Mouse (Mus musculus): Measurements from ENCODE around the gene Lypd4. TPM values are rescaled to one million over a fixed set of nuclear protein-coding genes. Genes with fewer than 3 reads are reported as not detected.
"Not testable (repeated sequence)": the region's sequence is repeated elsewhere in the genome, so short reads cannot be mapped to it uniquely, and the experiment has no call there.

The Lypd4 gene
- polyA plus RNA-seq, 1 experiment from 2014 or later: not detected

- Histone ChIP-seq H3K9me3 (no peaks in the 10 kb centered on the region), H3K4me3 (no peak overlapping the region), H3K27ac (replicated peaks) (no peak overlapping the region), H3K4me1 (0 out of 2 replicates have a peak, but pooled peaks cover 3% of the 10 kb centered on the region), H3K9ac (replicated peaks) (no peak overlapping the region), H3K4me2 (replicated peaks) (no peak overlapping the region), H3K27me3 (no peaks in the 10 kb centered on the region), H3K36me3 (no peaks in the 10 kb centered on the region)
- WGBS: 84% methylated on average over 5 of the region's 5 CpGs
- no peak for ATAC-seq (replicated peaks)
Observed at GRCm38 (mm10) chr7:24897959-24898358, 28.2 kb upstream of the Lypd4 start.

- Histone ChIP-seq H3K27ac (replicated peaks) (no peak within 1 kb of the TSS), H3K9me3 (no peaks in the 10 kb centered on the region), H3K36me3 (no peaks in the 10 kb centered on the region), H3K27me3 (no peaks in the 10 kb centered on the region), H3K9ac (replicated peaks) (no peak within 1 kb of the TSS), H3K4me3 (no peak within 1 kb of the TSS), H3K4me1 (no peaks in the 10 kb centered on the region), H3K4me2 (replicated peaks) (no peak within 1 kb of the TSS)
- 83% methylated on average over 12 of the region's 12 CpGs for WGBS
- ATAC-seq (replicated peaks): no peak
Observed at GRCm38 (mm10) chr7:24897224-24897623, 27.5 kb upstream of the Lypd4 start, which contains the start of gene Cd79a. Cd79a (plus strand) TSS chr7:24897381.

DNA sequence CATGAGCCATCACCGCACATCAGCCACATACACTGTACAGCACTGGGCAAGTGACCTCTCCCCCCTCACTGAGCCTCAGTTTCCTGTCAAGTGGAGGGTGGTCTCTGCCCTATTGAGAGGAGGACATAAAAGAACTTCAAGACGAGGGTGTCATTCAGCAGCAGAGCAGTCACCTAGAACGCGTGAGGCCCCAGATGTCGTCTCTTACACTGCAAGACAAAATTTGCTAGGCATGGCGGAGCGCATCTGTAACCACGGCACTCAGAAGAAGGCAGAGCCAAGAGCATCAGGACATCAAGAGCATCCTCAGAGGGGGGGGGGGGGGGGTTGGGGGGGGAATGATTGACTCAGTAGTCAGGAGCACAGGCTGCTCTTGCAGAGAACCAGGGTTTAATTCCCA is 26.5 kb upstream of the Lypd4 start:
- Histone ChIP-seq H3K4me3 (no peak overlapping the region), H3K4me1 (no peaks in the 10 kb centered on the region), H3K9me3 (no peaks in the 10 kb centered on the region), H3K4me2 (replicated peaks) (no peak overlapping the region), H3K36me3 (peaks cover 1% of the 10 kb centered on the region; the same call in 1 of the 2 replicates), H3K27me3 (no peaks in the 10 kb centered on the region), H3K27ac (replicated peaks) (no peak overlapping the region), H3K9ac (replicated peaks) (no peak overlapping the region)
- ATAC-seq (replicated peaks): no peak
- WGBS: 74% methylated on average over 8 of the region's 8 CpGs

DNA sequence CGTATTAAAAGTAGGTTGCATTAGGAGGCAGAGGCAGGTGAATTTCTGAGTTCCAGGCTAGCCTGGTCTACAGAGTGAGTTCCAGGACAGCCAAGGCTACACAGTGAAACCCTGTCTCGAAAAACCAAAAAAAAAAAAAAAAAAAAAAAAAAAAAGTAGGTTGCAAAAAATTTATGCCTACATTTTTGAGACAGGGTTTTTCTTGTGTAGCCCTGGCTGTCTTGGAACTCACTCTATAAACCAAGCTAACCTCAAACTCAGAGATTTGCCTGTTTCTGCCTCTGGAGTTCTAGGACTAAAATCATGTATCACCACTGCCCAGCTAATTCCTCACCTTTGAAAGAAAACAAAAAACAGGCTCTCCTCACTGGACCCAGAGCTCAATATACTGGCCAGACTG is 26.0 kb upstream of the Lypd4 start:
- not testable (repeated sequence) for ATAC-seq (replicated peaks); H3K4me3 ChIP-seq; H3K4me1 ChIP-seq; H3K9ac ChIP-seq (replicated peaks); H3K27me3 ChIP-seq; H3K36me3 ChIP-seq; H3K4me2 ChIP-seq (replicated peaks); H3K9me3 ChIP-seq; H3K27ac ChIP-seq (replicated peaks)
- WGBS: 92% methylated on average over 2 of the region's 2 CpGs

GRCm38 (mm10) chr7:24892125-24892583 is 22.4 kb upstream of the Lypd4 start:
- H3K4me3 ChIP-seq: no peak overlapping the region
- WGBS: 82% methylated on average over 2 of the region's 2 CpGs
- H3K27ac ChIP-seq (replicated peaks): no peak overlapping the region
- no peak for ATAC-seq (replicated peaks)
- H3K27me3 ChIP-seq: no peaks in the 10 kb centered on the region
- peaks cover 7% of the 10 kb centered on the region for H3K4me1 ChIP-seq
- H3K36me3 ChIP-seq: peaks cover 36% of the 10 kb centered on the region
- no peak overlapping the region for H3K4me2 ChIP-seq (replicated peaks)
- no peaks in the 10 kb centered on the region for H3K9me3 ChIP-seq
- no peak overlapping the region for H3K9ac ChIP-seq (replicated peaks)

DNA sequence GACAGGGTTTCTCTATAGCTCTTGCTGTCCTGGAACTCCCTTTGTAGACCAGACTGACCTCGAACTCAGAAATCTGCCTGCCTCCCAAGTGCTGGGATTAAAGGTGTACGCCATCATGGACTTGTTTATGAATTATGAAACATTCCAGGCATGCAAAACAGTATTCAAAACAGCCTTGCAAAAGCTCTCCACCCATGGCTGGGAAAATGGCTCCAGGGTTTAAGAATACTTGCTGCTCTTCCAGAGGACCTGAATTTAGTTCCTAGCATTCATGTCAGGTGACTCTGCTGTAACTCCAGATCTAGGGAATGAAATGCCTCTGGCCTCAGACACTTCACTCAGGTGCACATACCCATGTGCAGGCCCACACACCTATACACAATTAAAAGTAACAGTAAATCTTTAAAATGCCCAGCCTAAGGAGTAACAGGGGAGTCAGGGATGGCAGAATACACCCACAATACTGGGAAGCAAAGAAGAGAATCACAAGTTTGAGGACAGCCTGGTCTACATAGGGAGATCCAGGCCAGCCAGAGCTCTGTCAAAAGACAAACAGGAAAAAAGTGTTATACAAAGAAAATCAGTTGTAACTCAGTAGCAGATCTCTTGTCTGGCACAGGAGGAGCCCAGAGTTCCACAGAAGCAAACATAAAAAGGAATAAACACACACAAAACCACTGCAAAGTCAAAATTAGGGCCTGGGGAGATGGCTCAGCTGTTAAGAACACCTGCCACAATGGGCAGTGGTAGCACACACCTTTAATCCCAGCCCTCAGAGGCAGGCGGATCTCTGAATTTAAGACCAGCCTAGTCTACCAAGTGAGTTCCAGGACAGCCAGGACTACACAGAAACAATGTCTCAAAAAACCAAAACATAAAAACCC is 21.7 kb upstream of the Lypd4 start:
- no peak for ATAC-seq (replicated peaks)
- no peak overlapping the region for H3K9ac ChIP-seq (replicated peaks)
- no peaks in the 10 kb centered on the region for H3K9me3 ChIP-seq
- no peak overlapping the region for H3K4me3 ChIP-seq
- no peak overlapping the region for H3K27ac ChIP-seq (replicated peaks)
- H3K4me2 ChIP-seq (replicated peaks): no peak overlapping the region
- H3K27me3 ChIP-seq: no peaks in the 10 kb centered on the region
- WGBS: 77% methylated on average over 3 of the region's 3 CpGs
- H3K36me3 ChIP-seq: peaks cover 43% of the 10 kb centered on the region
- H3K4me1 ChIP-seq: peaks cover 14% of the 10 kb centered on the region

DNA sequence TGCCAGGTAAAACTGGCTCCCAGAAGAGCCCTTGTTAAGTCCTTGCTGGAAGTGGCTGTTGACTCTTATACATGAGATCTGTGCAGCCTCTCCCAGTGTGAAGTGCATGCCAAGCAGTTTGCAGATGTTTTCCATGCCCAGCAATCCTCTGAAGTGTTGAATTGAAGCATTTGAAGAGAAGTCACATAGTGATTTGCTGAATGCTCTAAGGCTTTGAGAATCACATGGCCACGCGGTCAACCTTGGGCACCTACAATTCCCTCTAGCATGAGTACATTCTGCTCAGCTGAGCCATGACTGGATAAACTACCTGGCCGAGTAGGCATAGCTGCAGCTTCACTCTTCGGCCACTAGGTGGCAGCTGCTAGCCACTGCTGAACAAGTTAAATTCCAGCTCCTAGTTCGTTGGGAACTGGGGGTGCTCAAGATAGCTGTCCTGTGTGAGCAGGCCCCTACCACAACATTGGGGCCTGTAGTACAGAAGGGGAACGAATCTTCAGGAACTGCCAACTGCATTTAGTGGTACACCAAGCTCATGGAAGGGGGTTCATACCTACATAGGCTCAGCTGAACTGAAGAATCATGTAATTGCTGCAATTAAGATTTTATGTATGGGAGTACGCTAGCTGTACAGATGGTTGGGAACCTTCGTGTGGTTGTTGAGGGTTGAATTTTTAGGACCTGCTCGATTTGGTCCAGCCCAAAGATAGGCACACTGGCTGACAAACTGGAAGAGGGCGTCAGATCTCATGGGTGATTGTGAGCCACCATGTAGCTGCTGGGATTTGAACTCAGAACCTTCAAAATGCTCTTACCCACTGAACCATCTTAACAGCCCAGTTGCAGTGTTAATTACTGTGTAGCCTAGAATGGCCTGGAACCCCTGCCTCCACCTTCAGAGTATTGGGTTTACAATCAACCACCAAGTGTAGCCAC is 20.8 kb upstream of the Lypd4 start:
- Histone ChIP-seq H3K27me3 (no peaks in the 10 kb centered on the region), H3K4me2 (replicated peaks) (no peak overlapping the region), H3K9me3 (no peaks in the 10 kb centered on the region), H3K4me1 (peaks cover 23% of the 10 kb centered on the region), H3K9ac (replicated peaks) (no peak overlapping the region), H3K36me3 (peaks cover 49% of the 10 kb centered on the region), H3K27ac (replicated peaks) (no peak overlapping the region), H3K4me3 (no peak overlapping the region)
- ATAC-seq (replicated peaks): peak; percentile 67
- 32% methylated on average over 10 of the region's 10 CpGs for WGBS

GRCm38 (mm10) chr7:24889431-24890220 is 19.9 kb upstream of the Lypd4 start:
- no peak overlapping the region for H3K27ac ChIP-seq (replicated peaks)
- WGBS: 75% methylated on average over 6 of the region's 6 CpGs

DNA sequence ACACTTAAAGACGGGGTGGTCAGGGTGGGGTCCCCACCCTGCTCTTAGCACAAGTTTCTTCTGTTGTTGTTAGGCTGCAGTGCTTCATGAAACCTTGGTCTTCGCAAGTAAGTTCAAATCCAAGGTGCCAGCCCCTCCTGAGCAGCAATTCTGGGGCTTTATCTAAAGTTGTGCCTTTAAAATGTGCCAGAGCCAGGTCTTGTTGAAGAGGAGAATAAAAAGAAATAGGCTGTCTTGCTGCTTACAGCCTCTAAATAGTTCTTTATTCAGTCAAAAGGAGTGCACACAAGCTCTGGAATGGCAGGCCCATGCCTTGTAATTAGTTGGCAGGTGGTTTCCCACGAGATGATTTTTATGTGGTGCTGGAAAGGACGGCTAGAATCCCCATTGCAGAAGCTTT is 17.4 kb upstream of the Lypd4 start:
- Histone ChIP-seq H3K27ac (replicated peaks) (no peak overlapping the region), H3K27me3 (no peaks in the 10 kb centered on the region), H3K4me1 (peaks cover 29% of the 10 kb centered on the region), H3K36me3 (peaks cover 49% of the 10 kb centered on the region), H3K4me3 (no peak overlapping the region), H3K9ac (replicated peaks) (peak overlapping the region; percentile 14; the same call in 1 of the 2 replicates), H3K9me3 (no peaks in the 10 kb centered on the region), H3K4me2 (replicated peaks) (no peak overlapping the region)
- WGBS: 49% methylated on average over 4 of the region's 4 CpGs
- ATAC-seq (replicated peaks): no peak

More at GRCm38 (mm10) chr7:24889431-24890220, 19.9 kb upstream of the Lypd4 start:
- no peaks in the 10 kb centered on the region for H3K27me3 ChIP-seq
- no peak overlapping the region for H3K9ac ChIP-seq (replicated peaks)
- no peak overlapping the region for H3K4me2 ChIP-seq (replicated peaks)
- no peak overlapping the region for H3K4me3 ChIP-seq
- peaks cover 29% of the 10 kb centered on the region for H3K4me1 ChIP-seq
- peaks cover 49% of the 10 kb centered on the region for H3K36me3 ChIP-seq
- H3K9me3 ChIP-seq: no peaks in the 10 kb centered on the region
- ATAC-seq (replicated peaks): 0 out of 2 replicates have a peak, but pooled peaks have one; percentile 14

DNA sequence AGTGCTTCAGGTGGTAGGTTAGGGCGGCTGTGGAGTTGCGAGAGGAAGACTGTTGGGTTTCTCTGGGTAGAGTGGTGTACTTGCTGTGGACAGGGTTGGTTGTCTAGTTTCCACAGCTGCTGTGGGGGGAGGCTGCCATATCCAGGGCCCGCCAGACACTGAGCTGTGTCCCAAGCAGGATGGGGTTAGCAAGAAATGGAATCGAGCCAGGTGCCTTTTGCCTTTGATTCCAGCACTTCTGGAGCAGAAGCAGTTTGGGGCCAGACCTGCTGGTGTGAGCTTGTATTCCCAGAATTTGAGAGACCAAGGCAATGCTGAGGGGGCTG is 16.5 kb upstream of the Lypd4 start:
- 65% methylated on average over 4 of the region's 4 CpGs for WGBS
- H3K4me2 ChIP-seq (replicated peaks): peak overlapping the region; percentile 74
- H3K36me3 ChIP-seq: peaks cover 47% of the 10 kb centered on the region
- H3K27ac ChIP-seq (replicated peaks): no peak overlapping the region
- H3K9ac ChIP-seq (replicated peaks): peak overlapping the region; percentile 100
- H3K9me3 ChIP-seq: no peaks in the 10 kb centered on the region
- H3K4me3 ChIP-seq: peak overlapping the region; percentile 96
- ATAC-seq (replicated peaks): no peak
- peaks cover 29% of the 10 kb centered on the region for H3K4me1 ChIP-seq
- H3K27me3 ChIP-seq: no peaks in the 10 kb centered on the region

DNA sequence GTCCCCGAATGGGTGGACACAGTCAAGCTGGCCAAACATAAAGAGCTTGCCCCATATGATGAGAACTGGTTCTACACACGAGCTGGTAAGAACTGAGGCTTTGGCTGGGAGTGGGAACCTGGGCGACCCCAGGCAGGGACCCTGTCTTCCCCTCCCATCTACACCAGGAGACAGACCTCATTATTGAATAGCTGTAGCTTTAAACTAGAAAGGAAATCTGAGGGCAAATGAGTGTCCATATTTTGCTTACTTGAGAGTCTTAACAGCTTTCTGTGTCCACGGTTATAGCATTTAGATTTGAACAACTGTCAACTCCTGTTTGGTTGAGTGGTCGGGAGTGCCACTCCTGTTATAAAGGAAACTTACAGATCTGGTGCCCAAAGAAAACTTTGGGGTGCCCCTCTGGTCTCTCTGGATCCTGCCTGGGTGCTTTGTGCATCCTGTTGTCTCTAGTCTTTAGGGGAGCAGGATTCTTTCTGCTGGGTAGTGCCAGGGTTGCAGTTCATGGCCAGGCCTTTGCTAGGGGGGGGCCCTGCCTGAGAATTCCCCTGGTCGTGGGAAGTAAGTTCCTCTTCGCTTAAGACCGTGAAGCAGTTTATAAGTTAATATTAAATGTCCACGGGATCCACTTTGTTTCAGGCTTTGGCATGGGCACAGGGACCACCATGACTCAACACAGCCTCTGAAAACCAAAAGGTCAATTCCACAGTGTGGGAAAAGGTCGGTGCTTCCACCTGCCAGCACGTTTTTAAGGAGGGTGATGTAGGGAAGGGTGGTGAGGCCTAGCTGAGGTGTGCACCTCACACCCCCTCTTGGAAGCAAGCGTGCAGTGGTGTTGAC is 15.9 kb upstream of the Lypd4 start:
- Histone ChIP-seq H3K4me2 (replicated peaks) (peak overlapping the region; percentile 74), H3K4me1 (peaks cover 29% of the 10 kb centered on the region), H3K4me3 (peak overlapping the region; percentile 96), H3K36me3 (peaks cover 41% of the 10 kb centered on the region), H3K27ac (replicated peaks) (no peak overlapping the region), H3K9ac (replicated peaks) (peak overlapping the region; percentile 100), H3K9me3 (no peaks in the 10 kb centered on the region), H3K27me3 (no peaks in the 10 kb centered on the region)
- WGBS: 43% methylated on average over 12 of the region's 12 CpGs
- no peak for ATAC-seq (replicated peaks)
